Mouse (Mus musculus): ENCODE results near the gene Mitf.

DNA sequence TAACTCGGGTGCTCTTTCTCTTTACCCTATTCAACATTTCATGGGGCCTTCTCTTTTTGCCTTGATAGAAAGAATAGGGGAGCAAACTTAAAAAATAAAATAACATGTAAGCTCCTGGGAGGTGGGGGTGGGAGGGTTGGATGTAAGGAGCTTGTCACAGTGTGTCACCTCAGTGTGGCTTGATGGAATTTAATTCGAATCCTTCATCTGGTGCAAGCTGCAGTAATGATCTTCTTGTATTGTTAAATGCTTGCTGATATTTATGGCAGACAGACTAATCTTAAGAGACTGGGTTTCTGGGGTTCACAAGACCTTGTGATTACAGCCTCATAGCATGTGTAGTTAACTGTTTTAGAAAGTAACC, 144.0 kb downstream of the Mitf start:
- TF ChIP-seq CTCF (IDR thresholded peaks at IDR 0.05; ENCODE audit: extremely low read depth, insufficient read depth, insufficient read length, insufficient replicate concordance) (no peak), POLR2A (IDR thresholded peaks at IDR 0.05; ENCODE audit: low read depth, low read length) (no peak)
